Mouse (Mus musculus) myocyte (in vitro differentiated cells): ENCODE results near the gene Cd80. TPM values are rescaled to one million over a fixed set of nuclear protein-coding genes. Genes with fewer than 3 reads are reported as not detected.

Experiments used
- H3K27me3 ChIP-seq: one replicate; pipeline ENCODE4 v1.6.1; 2011; ENCODE audit not compliant: control insufficient read depth, insufficient read depth, insufficient read length
- H3K36me3 ChIP-seq: one replicate; pipeline ENCODE4 v1.6.1; 2011; ENCODE audit not compliant: control insufficient read depth, insufficient read depth
- H3K4me2 ChIP-seq: one replicate; pipeline ENCODE4 v1.6.1; 2011; ENCODE audit warnings: low read depth, control low read depth
- H3K4me3 ChIP-seq: one replicate; pipeline ENCODE4 v1.5.1; 2011; ENCODE audit warnings: mild to moderate bottlenecking, control low read depth, moderate library complexity
- H3K79me2 ChIP-seq: one replicate; pipeline ENCODE4 v1.6.1; 2011; ENCODE audit not compliant: control insufficient read depth, insufficient read depth
- H3ac ChIP-seq: one replicate; pipeline ENCODE4 v1.6.1; 2011; ENCODE audit not compliant: control insufficient read depth, insufficient read length
- CEBPB ChIP-seq: IDR thresholded peaks from 2 replicates; pipeline ENCODE4 v1.6.1; 2011; ENCODE audit warnings: mild to moderate bottlenecking, moderate library complexity; ENCODE audit not compliant: poor library complexity, insufficient read depth, severe bottlenecking
- E2F4 ChIP-seq: IDR thresholded peaks from one replicate; pipeline ENCODE4 v1.6.1; 2011; ENCODE audit warnings: mild to moderate bottlenecking, control low read depth, moderate library complexity; ENCODE audit not compliant: insufficient read depth
- MAX ChIP-seq: IDR thresholded peaks from one replicate; pipeline ENCODE4 v1.6.1; 2011; ENCODE audit warnings: low read depth, mild to moderate bottlenecking, control low read depth
- MYOD1 ChIP-seq, 3 experiments: IDR thresholded peaks; one replicate each; pipeline ENCODE4 v1.6.1; 2011; ENCODE audit warnings: control low read depth in 2 of 3, low read depth in 2 of 3, mild to moderate bottlenecking in 2 of 3, moderate library complexity in 1 of 3; ENCODE audit not compliant: insufficient read length in 2 of 3, control insufficient read depth in 1 of 3
- MYOG ChIP-seq, 3 experiments: IDR thresholded peaks; one replicate each; pipeline ENCODE4 v1.6.1; 2011; ENCODE audit warnings: control low read depth in 2 of 3, low read depth in 2 of 3, mild to moderate bottlenecking in 2 of 3; ENCODE audit not compliant: insufficient read length in 2 of 3, control insufficient read depth in 1 of 3, insufficient read depth in 1 of 3
- POLR2A ChIP-seq: IDR thresholded peaks from one replicate; pipeline ENCODE4 v1.6.1; 2011; ENCODE audit warnings: low read depth, mild to moderate bottlenecking, control low read depth, moderate library complexity; ENCODE audit not compliant: insufficient read length
- POLR2AphosphoS2 ChIP-seq: IDR thresholded peaks from one replicate; pipeline ENCODE4 v1.6.1; 2011; ENCODE audit warnings: low read depth, control low read depth; ENCODE audit not compliant: insufficient read length
- REST ChIP-seq: IDR thresholded peaks from one replicate; pipeline ENCODE4 v1.6.1; 2011; ENCODE audit warnings: mild to moderate bottlenecking, control low read depth, moderate library complexity; ENCODE audit not compliant: insufficient read depth, insufficient read length
- SRF ChIP-seq: IDR thresholded peaks from one replicate; pipeline ENCODE4 v1.6.1; 2011; ENCODE audit warnings: low read depth; ENCODE audit not compliant: control insufficient read depth, insufficient read length
- TCF12 ChIP-seq: IDR thresholded peaks from one replicate; pipeline ENCODE4 v1.6.1; 2011; ENCODE audit warnings: mild to moderate bottlenecking, control low read depth; ENCODE audit not compliant: poor library complexity, insufficient read depth, severe bottlenecking
- TCF3 ChIP-seq: IDR thresholded peaks from one replicate; pipeline ENCODE4 v1.6.1; 2011; ENCODE audit warnings: low read depth, control low read depth; ENCODE audit not compliant: insufficient read length
- USF1 ChIP-seq: IDR thresholded peaks from one replicate; pipeline ENCODE4 v1.6.1; 2011; ENCODE audit warnings: low read depth, mild to moderate bottlenecking, control low read depth, moderate library complexity
- polyA plus RNA-seq: library from polyadenylated mRNA; unstranded; fragments of >200 nt; fragmentation: generic; extraction: Trizol; gene quantifications from one replicate; pipeline ENCODE4 v1.2.1, GENCODE M21; 2012; ENCODE audit warnings: missing spikeins

Cd80 gene
- polyA plus RNA-seq, 1 experiment, result 27.1 TPM

DNA sequence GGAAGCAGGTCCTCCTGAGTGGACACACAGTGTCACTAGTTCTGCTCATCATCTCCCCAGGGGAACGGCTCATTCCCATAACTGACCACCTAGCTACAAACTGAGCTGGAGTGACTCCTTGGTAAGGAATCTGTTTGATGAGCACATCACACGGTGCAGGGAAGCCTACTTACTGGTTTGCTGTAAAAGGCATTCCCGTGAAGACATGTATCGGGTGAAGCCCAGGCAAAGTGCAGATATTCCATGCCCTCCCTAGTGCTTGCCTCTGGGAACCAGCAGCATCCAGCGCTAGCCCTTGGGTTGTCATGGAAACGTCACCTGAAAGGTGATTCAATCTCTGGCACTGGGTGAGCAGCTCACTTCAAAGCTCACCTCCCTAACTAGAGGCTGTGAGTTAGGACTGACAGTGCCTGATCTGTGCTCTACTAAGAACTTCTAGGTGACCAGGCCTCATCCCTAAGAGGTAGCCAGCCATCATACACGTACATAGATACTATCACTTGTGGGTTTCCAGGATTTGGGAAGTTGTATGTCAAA, 41.3 kb downstream of the Cd80 start:
- Histone ChIP-seq H3ac (no peak overlapping the region), H3K36me3 (peaks cover 46% of the 10 kb centered on the region), H3K27me3 (no peaks in the 10 kb centered on the region)

DNA sequence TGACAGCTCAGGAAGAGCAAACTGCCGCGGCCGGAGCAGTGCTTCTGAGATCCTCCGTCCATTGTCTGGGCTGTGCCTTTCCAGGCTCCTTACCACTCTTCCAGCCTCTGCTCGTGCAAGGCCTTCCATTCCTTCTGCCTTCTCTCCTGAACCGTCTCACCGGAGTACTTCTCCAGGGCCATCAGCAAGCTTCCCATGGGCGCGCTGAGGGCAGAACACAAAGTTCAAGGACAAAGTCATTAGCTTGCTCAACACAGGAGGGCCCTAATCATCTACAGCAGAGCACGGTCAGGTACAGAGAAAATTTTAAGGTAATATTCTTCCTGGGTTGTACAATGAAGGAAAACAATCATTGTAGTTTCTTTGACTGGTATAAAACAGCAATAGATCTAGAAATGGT, 47.1 kb downstream of the Cd80 start:
- Histone ChIP-seq H3K4me3 (no peak overlapping the region), H3K79me2 (no peaks in the 10 kb centered on the region), H3ac (no peak overlapping the region), H3K36me3 (peaks cover 40% of the 10 kb centered on the region), H3K27me3 (no peaks in the 10 kb centered on the region), H3K4me2 (no peak overlapping the region)
- no peak for TF ChIP-seq MYOG (IDR thresholded peaks at IDR 0.05; ENCODE audit: control insufficient read depth in 1 of 3, insufficient read depth in 1 of 3, insufficient read length in 2 of 3, low read depth in 2 of 3)
- TF ChIP-seq SRF, result no peak
- no peak for TF ChIP-seq POLR2A
- no peak for TF ChIP-seq TCF3
- TF ChIP-seq MYOD1 (IDR thresholded peaks at IDR 0.05; ENCODE audit: control insufficient read depth in 1 of 3, insufficient read length in 2 of 3, low read depth in 2 of 3), result no peak
- no peak for TF ChIP-seq POLR2AphosphoS2
- no peak for TF ChIP-seq E2F4
- no peak for TF ChIP-seq TCF12
- no peak for TF ChIP-seq REST

More for the DNA sequence above, 41.3 kb downstream of the Cd80 start:
- H3K4me3 ChIP-seq, result no peak overlapping the region
- H3K4me2 ChIP-seq, result no peak overlapping the region
- no peaks in the 10 kb centered on the region for H3K79me2 ChIP-seq
- TF ChIP-seq POLR2A (no peak), POLR2AphosphoS2 (peak; percentile 82)

DNA sequence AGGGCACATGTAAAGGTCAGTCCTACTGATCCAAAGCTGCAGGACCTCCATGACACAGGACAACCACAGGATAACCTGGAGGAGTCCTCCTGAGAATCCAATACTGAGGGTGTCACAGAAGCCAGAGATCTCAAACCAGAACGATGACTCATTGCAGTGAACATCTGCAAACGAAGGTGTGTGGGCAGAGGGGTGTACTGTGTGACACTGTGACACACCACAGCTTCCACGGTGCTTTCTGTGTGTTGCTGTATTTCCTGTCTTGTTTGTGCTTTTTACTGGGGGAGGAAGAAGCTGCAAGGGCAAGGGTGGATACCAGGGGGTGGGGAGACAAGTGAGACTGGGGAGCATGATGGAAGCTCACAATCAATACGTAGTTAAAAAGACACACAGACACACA, 48.2 kb downstream of the Cd80 start:
- Histone ChIP-seq H3K4me3 (no peak overlapping the region), H3K4me2 (no peak overlapping the region), H3K27me3 (no peaks in the 10 kb centered on the region), H3K36me3 (peaks cover 36% of the 10 kb centered on the region), H3K79me2 (no peaks in the 10 kb centered on the region), H3ac (no peak overlapping the region)
- TF ChIP-seq POLR2AphosphoS2 (no peak), CEBPB (no peak), TCF12 (no peak), USF1 (no peak), MAX (no peak), SRF (no peak), REST (no peak), MYOG (IDR thresholded peaks at IDR 0.05; ENCODE audit: control insufficient read depth in 1 of 3, insufficient read depth in 1 of 3, insufficient read length in 2 of 3, low read depth in 2 of 3) (no peak), E2F4 (no peak), MYOD1 (IDR thresholded peaks at IDR 0.05; ENCODE audit: control insufficient read depth in 1 of 3, insufficient read length in 2 of 3, low read depth in 2 of 3) (no peak), POLR2A (no peak), TCF3 (no peak)

DNA sequence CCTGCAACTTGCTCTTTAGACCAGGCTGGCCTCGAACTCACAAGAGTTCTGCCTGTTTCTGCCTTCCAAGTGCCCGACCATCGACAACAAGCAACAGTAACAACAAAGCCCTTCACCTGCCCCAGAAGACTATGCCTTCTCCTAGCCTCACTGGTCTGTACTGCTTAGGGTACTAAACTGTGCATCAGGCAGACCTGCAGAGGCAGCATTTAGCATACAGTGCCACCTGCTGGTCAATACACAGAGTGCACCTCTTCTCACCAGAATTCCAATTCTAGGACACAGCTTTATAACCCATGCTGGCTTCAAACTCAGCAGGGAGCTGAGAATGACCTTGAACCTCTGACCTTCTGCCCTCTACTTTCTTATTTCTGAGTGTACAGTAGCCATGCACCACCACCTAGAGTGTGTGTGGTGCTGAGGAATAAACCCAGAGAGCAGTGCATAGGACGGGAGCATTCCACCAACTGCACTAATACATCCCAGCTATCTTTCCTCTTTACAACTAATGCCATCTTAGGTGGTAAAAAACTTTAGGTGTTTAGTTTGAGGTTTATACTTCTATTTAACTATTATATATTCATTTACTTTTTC, 50.8 kb downstream of the Cd80 start:
- no peaks in the 10 kb centered on the region for H3K79me2 ChIP-seq
- no peak overlapping the region for H3K4me3 ChIP-seq
- no peak for TF ChIP-seq POLR2A
- no peak for TF ChIP-seq MYOD1 (IDR thresholded peaks at IDR 0.05; ENCODE audit: control insufficient read depth in 1 of 3, insufficient read length in 2 of 3, low read depth in 2 of 3)
- TF ChIP-seq USF1, result no peak
- H3ac ChIP-seq, result no peak overlapping the region
- no peaks in the 10 kb centered on the region for H3K27me3 ChIP-seq
- H3K36me3 ChIP-seq, result peaks cover 29% of the 10 kb centered on the region
- H3K4me2 ChIP-seq, result no peak overlapping the region

DNA sequence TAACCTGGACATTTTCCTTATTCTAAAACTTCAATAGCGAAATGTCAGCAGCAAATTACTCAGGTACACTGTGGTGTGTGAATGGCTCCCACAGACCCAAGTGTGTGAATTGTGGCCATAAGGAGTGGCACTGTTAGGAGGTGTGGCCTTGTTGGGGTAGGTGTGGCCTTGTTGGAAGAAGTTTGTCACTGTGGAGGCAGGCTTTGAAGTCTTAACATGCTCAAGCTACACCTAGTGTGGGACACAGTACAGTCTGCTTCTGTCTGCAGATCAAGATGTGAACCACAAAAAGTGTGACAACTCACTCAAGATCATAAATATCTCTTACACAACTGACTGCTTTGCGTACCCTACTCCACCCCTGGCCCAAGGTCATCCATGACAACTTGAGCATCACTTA, 55.5 kb downstream of the Cd80 start:
- no peaks in the 10 kb centered on the region for H3K27me3 ChIP-seq
- no peaks in the 10 kb centered on the region for H3K79me2 ChIP-seq
- peaks cover 13% of the 10 kb centered on the region for H3K36me3 ChIP-seq
- TF ChIP-seq POLR2A, result no peak
- TF ChIP-seq E2F4, result no peak
- TF ChIP-seq REST, result no peak
- TF ChIP-seq TCF12, result no peak
- no peak for TF ChIP-seq TCF3
- TF ChIP-seq SRF, result no peak
- TF ChIP-seq MYOG (IDR thresholded peaks at IDR 0.05; ENCODE audit: control insufficient read depth in 1 of 3, insufficient read depth in 1 of 3, insufficient read length in 2 of 3, low read depth in 2 of 3), result no peak
- TF ChIP-seq USF1, result no peak
- no peak for TF ChIP-seq POLR2AphosphoS2
- no peak for TF ChIP-seq CEBPB
- TF ChIP-seq MYOD1 (IDR thresholded peaks at IDR 0.05; ENCODE audit: control insufficient read depth in 1 of 3, insufficient read length in 2 of 3, low read depth in 2 of 3), result no peak
- no peak for TF ChIP-seq MAX
- no peak overlapping the region for H3K4me3 ChIP-seq
- H3K4me2 ChIP-seq, result no peak overlapping the region
- H3ac ChIP-seq, result no peak overlapping the region
